Mouse (Mus musculus): ENCODE measurements around the gene Tmem179b. TPM values are rescaled to one million over a fixed set of nuclear protein-coding genes. Genes with fewer than 3 reads are reported as not detected.

The Tmem179b gene
- total RNA-seq (2021): 10 to 100 TPM; 14.8 to 16.4 TPM

DNA sequence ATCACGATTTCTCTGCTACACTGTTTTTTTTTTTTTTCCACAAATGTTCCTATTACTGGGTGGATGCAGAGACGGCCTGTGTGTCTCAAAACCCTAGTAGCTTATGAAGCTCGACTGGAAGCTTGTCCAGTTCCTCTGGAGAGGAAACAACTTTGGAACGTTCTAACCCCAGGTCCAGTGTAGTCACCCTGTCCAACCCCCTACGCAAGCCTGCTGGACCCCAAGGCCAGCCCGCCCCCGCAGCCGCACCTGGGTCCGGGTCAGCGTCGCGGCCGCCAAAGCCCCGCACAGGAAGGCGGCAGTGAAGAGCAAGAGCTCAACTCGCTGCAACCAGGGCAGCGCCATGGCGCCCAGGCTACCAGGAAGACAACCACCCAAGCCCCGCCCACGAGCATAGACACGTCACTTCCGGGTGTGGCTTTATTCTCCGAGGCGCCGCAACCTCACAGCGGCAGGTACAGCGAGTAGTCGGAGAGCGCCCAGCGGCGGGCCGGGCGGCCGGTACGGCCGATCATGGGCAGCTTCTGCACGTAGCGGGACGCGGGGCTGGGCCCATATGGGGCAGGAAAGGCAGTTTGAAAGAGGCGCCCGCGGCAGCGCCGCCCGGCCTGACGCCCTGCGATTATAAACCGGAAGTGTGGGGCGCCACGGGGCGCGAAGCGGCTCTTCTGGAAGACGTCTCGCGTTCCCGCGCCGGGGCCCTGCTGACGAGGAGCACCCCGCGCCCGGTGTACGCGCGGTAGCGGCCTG, at the start of gene Tmem179b:
Tmem179b (minus strand) TSS at position 382 of the 750 bp plus-strand sequence.
- intact Hi-C loops (cut with DNase I): no loop called here
- peak; percentile 91 for DNase-seq (ENCODE audit: low spot score)

DNA sequence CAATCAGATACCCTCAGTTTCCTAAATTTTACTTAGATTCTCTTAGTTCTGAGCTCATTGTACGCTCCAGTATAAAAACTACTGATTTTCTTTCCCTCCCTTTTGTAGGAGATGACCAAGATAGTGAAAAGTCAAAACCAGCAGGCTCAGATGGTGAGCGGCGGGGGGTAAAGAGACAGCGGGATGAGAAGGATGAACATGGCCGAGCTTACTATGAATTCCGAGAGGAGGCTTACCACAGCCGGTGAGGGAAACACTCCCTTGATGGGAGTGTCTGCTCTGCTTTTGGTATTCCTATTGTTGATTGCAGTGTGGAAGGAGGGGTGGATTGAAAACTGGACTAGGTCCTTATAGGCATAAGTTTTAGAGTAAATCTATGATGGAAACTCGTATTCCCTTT, 48.4 kb upstream of the Tmem179b start:
- DNase-seq (ENCODE audit: low spot score): no peak
- intact Hi-C loops (cut with DNase I): no loop called here

DNA sequence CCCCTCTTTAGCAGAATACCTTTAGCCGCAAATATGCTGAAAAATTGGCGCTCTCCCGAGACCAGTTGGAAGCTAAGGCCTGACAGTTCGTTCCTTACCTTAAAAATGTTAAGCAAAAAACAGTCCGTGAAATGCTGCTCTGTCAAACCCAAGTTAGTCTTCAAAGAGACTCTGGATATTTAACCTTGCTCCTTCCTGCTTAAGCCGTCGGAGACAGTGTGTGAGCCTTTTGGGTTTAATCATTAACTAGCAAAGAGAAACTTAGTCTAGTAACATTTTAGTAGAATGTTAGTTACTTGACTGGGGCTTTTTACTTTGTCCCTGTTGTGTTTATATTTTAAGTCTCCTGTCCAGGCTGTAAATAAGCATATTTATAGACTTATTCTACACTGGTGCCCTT, 46.9 kb upstream of the Tmem179b start:
- DNase-seq (ENCODE audit: low spot score): no peak
- intact Hi-C loops (cut with DNase I): no loop called here

DNA sequence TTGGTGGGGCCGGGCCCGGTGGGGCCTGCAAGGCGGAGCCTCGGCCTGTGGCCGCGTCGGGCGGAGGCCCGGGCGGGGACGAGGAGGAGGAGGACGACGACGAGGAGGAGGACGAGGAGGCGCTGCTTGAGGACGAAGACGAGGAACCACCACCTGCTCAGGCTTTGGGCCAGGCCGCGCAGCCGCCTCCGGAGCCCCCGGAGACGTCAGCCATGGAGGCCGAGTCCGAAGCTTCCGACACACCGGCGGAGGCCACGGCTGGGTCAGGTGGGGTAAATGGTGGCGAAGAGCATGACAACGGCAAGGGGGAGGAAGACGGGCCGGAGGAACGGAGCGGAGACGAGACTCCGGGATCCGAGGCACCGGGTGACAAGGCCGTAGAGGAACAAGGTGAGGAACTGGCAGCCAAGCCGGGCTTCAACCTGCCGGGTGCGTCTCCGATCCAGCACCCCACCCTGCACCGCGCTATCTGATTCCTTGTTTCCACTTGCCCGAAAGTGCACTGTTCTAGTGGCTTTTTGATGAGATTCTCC, 46.2 kb upstream of the Tmem179b start:
- intact Hi-C loops (cut with DNase I): no loop called here
- no peak for DNase-seq (ENCODE audit: low spot score)

DNA sequence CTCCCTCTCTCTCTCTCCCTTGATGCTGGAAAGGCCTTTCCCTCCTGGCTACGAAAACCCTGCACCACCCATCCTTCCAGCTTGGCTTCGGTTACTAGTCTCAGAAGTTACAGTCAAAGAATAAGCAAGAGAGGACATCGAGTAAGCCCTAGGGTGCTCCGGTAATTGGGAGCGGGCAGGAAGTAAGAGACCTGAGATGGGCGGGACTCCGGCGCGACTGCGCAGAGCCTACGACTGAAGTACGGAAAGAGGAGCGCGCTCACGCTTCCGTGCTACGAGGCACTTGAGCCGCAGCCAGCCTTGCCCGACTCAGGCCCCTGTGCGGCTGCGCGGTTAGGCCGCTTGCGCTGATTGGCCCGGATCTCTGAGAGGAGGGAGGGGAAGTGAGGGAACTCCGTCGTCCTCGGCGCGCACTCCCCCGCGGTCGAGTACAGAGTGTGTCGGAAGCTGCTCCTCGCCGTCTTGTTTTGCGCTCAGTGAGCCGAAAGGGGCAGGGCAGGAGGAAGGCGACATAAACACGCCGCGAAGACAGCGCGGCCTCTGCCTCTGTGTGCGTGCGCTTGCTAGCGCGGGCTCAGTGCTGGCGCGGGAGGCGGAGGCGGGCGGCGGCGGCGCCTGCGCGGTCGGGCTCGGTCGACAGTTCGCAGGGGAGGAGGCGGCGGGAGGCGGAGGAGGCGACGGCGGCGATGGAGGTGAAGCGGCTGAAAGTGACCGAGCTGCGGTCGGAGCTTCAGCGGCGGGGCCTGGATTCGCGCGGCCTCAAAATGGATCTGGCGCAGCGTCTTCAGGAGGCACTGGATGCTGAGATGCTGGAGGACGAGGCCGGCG, 45.5 kb upstream of the Tmem179b start, which contains the start of gene Hnrnpul2:
Hnrnpul2 (plus strand) TSS at position 415 of the 828 bp plus-strand sequence.
- intact Hi-C loops (cut with DNase I): loop anchor here (2.0 to 5.0 kb wide), 2 partner anchors 21 to 98 kb away; partner anchors contain the start of genes Polr2g and Slc3a2
- DNase-seq (ENCODE audit: low spot score): peak; percentile 99

DNA sequence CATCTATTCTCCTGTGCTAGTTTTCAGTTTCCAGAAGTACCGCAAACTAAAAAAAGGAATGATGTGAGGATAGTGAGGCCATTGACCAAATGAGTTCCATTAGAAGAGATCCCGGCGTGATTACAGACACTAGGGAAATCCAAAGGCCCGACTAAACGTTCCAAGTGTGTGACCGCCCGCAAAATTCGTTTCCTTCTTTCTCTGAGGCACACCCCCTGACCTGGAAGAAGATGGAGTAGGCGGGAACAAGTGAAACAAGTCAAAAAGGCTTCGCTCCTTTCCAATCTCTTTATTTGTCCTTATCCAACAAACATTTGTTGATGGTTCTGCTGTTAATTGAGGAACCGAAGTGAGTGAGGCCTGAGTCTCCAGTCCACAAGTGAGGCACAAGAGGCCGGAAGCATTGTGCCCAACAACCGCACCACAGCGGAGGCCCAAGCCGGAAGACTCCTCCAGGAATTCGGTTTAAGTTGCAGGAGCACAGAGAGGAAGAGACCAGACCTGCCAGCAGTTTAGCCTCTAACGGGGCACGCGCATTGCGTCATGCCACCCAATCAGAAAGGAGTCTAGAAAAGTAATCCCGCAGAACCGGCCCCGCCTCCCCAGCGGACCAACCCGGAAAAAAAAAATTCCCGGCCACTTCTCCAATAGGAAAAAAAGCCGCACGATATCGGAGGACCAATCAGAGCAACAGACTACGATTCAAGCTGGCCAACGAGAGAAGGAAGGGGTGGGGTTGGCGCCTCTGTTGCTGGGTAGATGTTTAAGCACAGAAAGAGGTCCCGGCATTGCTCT, 44.7 kb upstream of the Tmem179b start, which contains the start of gene Ttc9c:
Ttc9c (minus strand) TSS at position 533 of the 795 bp plus-strand sequence.
- intact Hi-C loops (cut with DNase I): loop anchor here (2.0 to 5.0 kb wide), 2 partner anchors 20 to 97 kb away; partner anchors contain the start of genes Polr2g and Slc3a2
- DNase-seq (ENCODE audit: low spot score): peak; percentile 95

DNA sequence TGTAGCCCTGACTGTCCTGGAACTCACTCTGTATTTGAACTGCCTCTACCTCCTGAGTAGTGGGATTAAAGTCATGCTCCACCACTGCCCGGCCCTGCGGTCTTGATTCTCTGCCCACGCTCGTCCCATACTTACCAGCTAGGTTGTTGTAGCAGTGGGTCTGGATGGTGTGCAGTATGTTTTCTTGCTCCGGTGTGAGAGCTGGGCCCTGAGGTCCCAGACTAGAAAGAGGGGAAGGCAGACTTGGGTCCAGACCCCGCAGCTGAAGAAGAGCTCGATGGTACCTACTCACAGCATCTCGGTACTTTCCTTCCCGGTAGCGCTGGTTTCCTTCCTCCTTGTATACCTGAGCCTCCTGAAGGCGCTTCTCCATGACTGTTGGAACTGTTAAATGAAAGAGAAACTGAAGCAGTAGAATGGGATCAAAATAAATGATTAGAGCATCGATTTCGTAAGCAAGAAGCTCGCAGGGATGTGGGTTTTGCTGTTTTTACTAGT, 44.1 kb upstream of the Tmem179b start:
- intact Hi-C loops (cut with DNase I): loop anchor here (2.0 to 5.0 kb wide), 2 partner anchors 20 to 96 kb away; partner anchors contain the start of genes Polr2g and Slc3a2
- DNase-seq (ENCODE audit: low spot score): no peak

DNA sequence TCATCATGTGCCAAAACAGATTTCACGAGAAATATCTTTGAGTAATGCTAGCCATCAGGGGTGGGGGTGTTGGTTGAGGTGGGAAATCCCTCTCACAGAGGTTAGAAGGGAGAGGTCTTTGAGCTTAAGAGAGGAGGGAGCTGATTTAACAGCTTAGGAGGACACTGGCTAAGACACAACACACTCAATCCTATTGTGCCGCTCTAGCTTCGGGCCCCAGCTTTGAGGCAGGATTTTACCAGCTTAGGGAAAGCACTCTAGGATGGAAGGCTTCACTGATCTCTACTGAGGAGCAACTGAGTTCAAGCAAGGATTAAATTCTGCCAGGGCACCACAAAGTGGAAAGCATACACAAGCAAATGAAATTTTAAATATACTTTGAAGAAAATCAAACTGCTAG, 42.7 kb upstream of the Tmem179b start:
- intact Hi-C loops (cut with DNase I): loop anchor here (5.0 kb wide), 1 partner anchor 95 kb away; the partner anchor contains the start of gene Slc3a2
- DNase-seq (ENCODE audit: low spot score): no peak

DNA sequence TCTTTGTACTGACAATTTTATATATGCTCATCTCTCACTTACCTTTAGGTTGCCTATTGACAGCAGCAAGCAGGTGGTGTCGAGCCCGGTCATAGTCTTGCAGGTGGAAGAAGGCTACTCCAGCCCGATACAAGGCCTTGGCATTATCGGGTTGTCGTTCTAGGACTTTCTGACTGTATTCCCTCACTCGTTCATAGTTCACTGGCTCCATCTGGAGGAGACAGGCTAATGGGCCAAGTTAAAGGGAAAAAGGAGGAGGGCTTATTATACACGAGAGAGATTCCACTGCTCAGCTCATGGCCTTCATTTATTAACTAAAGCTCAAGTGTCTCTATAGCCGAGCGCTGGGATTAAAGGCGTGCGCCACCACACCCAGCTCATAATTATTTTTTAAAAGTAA, 41.5 kb upstream of the Tmem179b start:
- no peak for DNase-seq (ENCODE audit: low spot score)
- intact Hi-C loops (cut with DNase I): loop anchor here (5.0 kb wide), 1 partner anchor 94 kb away; the partner anchor contains the start of gene Slc3a2

DNA sequence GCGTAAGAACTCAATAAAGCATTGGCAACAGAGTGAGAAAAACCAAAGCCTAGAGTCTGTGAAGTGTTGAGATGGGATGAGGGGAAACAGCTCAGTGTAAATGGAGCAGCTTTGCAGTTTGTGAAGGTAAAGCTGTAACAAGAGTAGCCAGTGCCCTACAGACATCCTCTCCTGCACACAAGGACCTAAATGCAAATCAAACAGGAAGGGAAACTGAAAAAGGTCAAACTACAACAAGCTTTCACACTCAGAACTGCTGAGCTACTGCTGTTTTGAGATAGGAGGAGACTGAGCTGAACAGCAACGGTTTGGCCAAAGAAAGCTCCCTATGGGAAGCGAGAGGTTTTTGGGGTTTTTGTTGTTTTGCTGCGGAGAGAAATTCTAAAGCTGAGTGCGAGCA, 32.5 kb upstream of the Tmem179b start:
- intact Hi-C loops (cut with DNase I): no loop called here
- DNase-seq (ENCODE audit: low spot score): no peak

DNA sequence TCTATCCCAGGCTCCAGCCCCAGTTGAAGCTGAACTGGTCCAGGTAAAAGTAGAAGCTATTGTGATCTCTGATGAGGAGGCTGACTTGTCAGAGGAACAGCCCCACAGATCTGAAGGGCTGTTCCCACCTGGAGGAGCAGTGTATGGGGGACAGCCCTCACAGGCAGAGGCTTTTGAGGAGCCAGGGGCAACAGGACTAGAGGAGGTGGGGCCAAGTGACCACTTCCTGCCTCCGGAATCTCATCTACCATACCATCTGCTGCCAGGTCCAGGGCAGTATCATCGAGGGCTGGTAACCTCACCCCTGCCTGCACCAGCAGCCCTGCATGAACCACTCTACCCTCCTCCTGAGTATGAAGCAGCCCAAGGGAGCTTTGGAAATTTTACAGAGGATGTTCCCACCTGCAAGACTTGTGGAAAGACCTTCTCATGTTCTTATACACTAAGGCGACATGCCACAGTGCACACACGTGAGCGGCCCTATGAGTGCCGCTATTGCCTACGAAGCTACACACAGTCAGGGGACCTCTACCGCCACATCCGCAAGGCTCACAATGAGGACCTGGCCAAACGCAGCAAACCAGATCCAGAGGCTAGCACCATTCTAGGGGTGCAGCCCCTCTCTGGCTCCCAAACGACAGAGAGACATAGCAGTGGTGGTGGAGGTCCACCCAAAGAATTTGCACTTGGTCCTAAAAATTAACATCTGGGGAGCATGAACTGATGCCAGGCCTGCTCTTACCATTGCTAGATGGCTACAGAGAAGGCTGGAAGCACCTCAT, 29.8 kb upstream of the Tmem179b start:
- intact Hi-C loops (cut with DNase I): no loop called here
- no peak for DNase-seq (ENCODE audit: low spot score)

DNA sequence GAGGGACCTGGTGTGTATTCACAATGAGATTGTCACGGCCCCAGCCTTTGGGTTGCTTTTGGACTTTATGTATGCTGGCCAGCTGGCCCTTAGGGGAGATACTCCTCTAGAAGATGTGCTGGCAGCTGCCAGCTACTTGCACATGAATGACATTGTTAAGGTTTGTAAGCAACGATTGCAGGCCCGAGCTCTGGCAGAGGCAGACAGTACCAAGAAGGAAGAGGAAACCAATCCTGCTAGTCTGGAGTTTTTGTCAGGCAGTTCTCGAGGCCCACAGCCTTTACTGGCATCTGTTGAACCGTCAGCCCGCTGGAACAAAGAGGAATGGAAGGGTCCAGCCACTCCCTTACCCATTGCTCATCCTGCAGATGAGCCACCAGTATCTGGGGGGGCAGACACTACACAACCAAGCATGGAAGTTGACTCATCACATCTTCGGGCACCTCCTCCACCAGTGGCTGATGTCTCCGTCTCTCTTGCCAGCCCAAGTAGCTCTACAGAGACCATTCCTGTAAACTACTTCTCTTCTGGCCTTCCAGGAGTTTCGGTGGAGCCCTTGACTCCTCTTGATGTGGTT, 29.0 kb upstream of the Tmem179b start:
- intact Hi-C loops (cut with DNase I): no loop called here

DNA sequence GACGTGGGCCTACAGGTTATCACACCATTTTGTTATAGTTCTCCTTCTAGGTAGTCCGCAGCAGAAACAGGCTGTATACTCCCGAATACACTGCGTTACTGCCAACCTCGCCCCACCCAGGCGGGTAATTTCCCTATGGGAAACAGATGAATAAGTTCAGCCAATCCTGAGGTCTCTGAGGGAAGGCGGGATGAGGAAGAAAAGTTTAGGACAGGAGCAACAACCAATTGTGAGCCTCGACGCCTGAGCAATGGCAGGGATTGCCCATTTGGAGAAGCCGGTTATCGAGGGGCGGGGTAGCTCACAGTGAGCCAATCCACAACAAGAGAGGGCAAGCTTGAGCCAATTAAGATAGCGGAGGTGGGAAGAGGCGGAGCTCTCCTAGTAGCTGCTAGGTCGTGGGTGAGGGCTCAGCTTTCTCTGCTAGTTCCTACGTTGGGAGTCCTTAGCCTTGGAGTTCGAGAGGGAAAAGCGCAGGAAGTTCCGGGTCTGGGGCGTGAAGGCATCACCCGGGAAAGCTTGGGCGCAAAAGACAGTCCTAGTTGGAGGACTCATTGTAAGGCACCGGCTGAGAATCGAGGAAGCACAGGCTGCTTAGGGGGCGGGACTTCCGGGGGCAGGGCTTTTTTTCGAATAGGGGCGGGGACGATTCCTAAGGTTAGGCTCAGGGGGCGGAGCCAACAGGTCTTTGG, 28.0 kb upstream of the Tmem179b start, which contains the start of gene Zbtb3:
Zbtb3 (plus strand) TSS at position 426 of the 692 bp plus-strand sequence.
- DNase-seq (ENCODE audit: low spot score): peak; percentile 95
- intact Hi-C loops (cut with DNase I): no loop called here

More for the DNA sequence above, 29.0 kb upstream of the Tmem179b start:
- DNase-seq (ENCODE audit: low spot score): no peak

DNA sequence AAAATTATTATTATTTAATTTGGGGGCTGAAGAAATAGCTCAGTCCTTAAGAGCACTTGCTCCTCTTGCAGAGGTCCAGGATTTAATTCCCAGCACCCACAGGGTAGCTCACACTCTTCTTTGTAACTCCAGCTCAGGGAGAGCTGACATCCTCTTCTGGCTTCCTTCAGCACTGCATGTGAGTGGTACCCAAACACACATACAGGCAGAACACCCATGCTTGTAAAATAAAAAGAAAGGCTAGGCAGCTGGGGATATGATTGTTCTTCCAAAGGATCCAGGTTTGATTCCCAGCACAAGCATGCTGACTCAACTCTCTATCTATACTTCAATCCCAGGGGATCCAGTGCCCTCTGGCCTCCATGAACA, 24.7 kb upstream of the Tmem179b start:
- DNase-seq (ENCODE audit: low spot score): no peak
- intact Hi-C loops (cut with DNase I): loop anchor here (2.0 kb wide), 1 partner anchor 20 kb away; the partner anchor contains the start of gene Ttc9c

DNA sequence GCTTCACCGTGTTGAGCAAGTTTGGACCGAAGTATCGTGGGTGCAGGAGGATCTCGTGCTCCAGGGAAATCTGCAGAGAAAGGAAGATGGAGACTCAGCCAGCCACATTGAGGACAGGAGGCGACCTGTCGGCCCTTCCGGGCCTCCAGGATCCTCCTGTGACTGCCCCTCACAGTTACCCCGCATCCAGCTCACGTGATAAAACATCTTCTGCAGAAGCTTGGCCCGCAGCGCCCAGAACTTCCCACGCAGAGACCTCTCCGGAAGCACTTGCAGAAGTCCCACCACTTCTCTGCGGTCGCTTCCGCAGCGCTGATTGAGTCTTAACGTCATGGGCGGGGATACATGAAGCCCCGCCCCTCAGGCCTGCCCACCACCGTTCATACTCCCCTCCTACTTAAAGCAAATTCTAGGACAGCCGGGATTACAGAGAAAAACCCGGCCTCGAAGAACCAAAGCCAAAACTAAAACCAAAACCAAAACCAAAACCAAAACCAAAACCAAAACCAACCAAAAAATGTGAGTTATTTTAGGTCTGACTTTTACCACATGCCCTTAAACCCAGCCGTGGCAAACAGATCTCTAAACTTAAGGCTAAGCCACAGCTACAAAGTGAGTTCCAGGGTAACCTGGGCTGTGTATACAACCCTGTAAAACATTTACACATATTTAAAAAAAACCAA, 24.1 kb upstream of the Tmem179b start, which contains the start of gene Polr2g:
Polr2g (minus strand) TSS at position 314 of the 683 bp plus-strand sequence.
- intact Hi-C loops (cut with DNase I): loop anchor here (2.0 kb wide), 1 partner anchor 20 kb away; the partner anchor contains the start of gene Ttc9c
- DNase-seq (ENCODE audit: low spot score): peak; percentile 87

DNA sequence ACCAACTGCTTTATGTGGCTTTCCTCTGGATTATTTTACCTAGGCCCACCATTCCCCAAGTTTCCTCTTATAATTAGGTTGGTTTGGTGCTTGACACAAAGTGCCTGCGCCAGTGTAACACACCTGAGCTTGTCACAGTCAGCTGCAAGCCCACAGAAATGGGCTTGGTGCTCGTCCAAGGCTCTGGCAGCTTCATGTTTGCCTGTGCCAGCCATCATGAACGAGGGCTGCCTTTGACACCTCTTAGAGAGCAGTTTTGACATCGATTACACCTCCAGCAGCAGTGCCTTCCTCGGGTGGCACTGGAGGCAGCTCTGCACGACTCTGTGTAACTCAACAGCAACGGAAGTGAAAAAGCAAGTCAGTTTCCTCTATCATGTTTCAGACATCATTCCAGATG, 15.9 kb upstream of the Tmem179b start:
- no peak for DNase-seq (ENCODE audit: low spot score)
- intact Hi-C loops (cut with DNase I): no loop called here

DNA sequence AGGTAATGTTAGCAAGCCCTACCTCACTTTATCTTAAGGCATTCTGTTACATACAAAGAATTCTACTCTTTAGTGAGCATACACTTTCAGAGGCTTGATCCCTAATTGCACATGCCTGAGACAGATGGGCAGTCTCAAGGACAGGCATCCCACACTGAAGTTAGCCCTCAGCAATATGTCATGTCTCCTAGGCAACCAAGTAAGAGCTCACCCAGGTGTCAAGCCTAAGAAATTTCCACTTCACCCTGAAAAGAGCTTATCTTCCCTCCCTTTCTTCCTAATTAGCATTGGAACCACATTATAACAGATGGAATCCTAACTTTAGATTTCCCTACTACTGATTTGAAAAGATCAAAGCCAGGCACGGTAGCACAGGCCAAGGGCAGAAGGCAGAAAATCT, 14.9 kb upstream of the Tmem179b start:
- intact Hi-C loops (cut with DNase I): no loop called here
- DNase-seq (ENCODE audit: low spot score): no peak
